Mouse (Mus musculus): ENCODE measurements at regions not wholly inside any gene's neighbourhood (a gene's known extent, or its start where the extent isn't known, plus 50 kb on each side); places are given as distances from the start of the nearest gene placed in this dataset.

DNA sequence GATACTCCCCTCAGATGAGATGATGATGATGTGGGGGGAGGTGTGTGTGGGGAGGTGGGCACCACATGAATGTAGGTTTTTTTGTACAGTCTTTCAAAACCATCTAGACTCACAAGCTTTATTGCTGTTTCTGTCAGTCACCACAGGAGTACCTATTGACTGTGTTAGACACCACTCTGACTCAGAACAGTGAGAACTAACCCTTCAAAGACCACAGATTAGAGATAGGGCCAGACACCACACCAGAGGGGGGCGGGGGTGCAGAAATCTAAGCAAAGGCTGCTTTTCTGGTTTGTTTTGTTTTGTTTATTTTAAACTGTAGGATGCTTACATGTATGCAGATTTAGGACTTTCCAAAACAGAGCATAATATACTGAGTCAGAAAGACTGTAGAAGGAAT is 1594.0 kb downstream of the 4930444P10Rik start:
- TF ChIP-seq CTCF (IDR thresholded peaks at IDR 0.05; ENCODE audit: extremely low read depth, insufficient read depth, insufficient read length, insufficient replicate concordance) (no peak), POLR2A (IDR thresholded peaks at IDR 0.05; ENCODE audit: low read depth, low read length) (no peak)
